Mouse (Mus musculus) MEL (cell line): ENCODE results near the gene Ifng.

Experiments
- CTCF ChIP-seq, 3 experiments: IDR thresholded peaks in 2 of 3; conservative IDR thresholded peaks in 1 of 3; 2 replicates each; pipeline ENCODE4 v1.5.1; 2011 to 2012; ENCODE audit warnings: low read length in 3 of 3, low read depth in 2 of 3, mild to moderate bottlenecking in 2 of 3, improper control_type of control experiment in 1 of 3, inconsistent platforms in 1 of 3, mixed read lengths in 1 of 3, moderate library complexity in 1 of 3; ENCODE audit not compliant: control insufficient read depth in 1 of 3, insufficient read depth in 1 of 3, poor library complexity in 1 of 3, severe bottlenecking in 1 of 3
- ELF1 ChIP-seq: IDR thresholded peaks from 2 replicates; pipeline ENCODE4 v1.6.1; 2014; ENCODE audit warnings: low read depth, mild to moderate bottlenecking, inconsistent platforms, low read length, improper control_type of control experiment, moderate library complexity
- EP300 ChIP-seq, 2 experiments: IDR thresholded peaks; 2 replicates each; pipeline ENCODE4 v1.6.1; 2011; ENCODE audit warnings: improper control_type of control experiment in 2 of 2, low read length in 2 of 2, low read depth in 1 of 2, mild to moderate bottlenecking in 1 of 2
- GATA1 ChIP-seq: IDR thresholded peaks from 2 replicates; pipeline ENCODE4 v1.6.1; 2011; ENCODE audit warnings: low read depth, low read length, improper control_type of control experiment
- MAX ChIP-seq: IDR thresholded peaks from 2 replicates; pipeline ENCODE4 v1.6.1; 2011; ENCODE audit warnings: low read length, improper control_type of control experiment
- MAZ ChIP-seq: IDR thresholded peaks from 2 replicates; pipeline ENCODE4 v1.6.1; 2012; ENCODE audit warnings: low read depth, mild to moderate bottlenecking, inconsistent platforms, low read length, improper control_type of control experiment
- MYC ChIP-seq: IDR thresholded peaks from 2 replicates; pipeline ENCODE4 v1.6.1; 2011; ENCODE audit warnings: low read depth, mild to moderate bottlenecking, low read length, improper control_type of control experiment, moderate library complexity
- NRF1 ChIP-seq: IDR thresholded peaks from 2 replicates; pipeline ENCODE4 v1.6.1; 2014; ENCODE audit warnings: low read depth, mild to moderate bottlenecking, inconsistent platforms, low read length, improper control_type of control experiment, moderate library complexity; ENCODE audit not compliant: poor library complexity, insufficient read depth, severe bottlenecking
- POLR2A ChIP-seq, 2 experiments: IDR thresholded peaks; 2 replicates each; pipeline ENCODE4 v1.6.1; 2011 to 2012; ENCODE audit warnings: low read length in 2 of 2, mild to moderate bottlenecking in 2 of 2, control low read depth in 1 of 2, improper control_type of control experiment in 1 of 2, low read depth in 1 of 2, moderate library complexity in 1 of 2; ENCODE audit not compliant: control insufficient read depth in 1 of 2, insufficient read depth in 1 of 2, poor library complexity in 1 of 2
- TAL1 ChIP-seq: IDR thresholded peaks from 2 replicates; pipeline ENCODE4 v1.6.1; 2012; ENCODE audit warnings: mild to moderate bottlenecking, inconsistent platforms, low read length, moderate library complexity, mixed read lengths
- TBP ChIP-seq: IDR thresholded peaks from 2 replicates; pipeline ENCODE4 v1.8.0; 2011; ENCODE audit warnings: low read depth, low read length, improper control_type of control experiment
- ZNF384 ChIP-seq: IDR thresholded peaks from 2 replicates; pipeline ENCODE4 v1.6.1; 2012; ENCODE audit warnings: low read depth, mild to moderate bottlenecking, inconsistent platforms, low read length, improper control_type of control experiment

DNA sequence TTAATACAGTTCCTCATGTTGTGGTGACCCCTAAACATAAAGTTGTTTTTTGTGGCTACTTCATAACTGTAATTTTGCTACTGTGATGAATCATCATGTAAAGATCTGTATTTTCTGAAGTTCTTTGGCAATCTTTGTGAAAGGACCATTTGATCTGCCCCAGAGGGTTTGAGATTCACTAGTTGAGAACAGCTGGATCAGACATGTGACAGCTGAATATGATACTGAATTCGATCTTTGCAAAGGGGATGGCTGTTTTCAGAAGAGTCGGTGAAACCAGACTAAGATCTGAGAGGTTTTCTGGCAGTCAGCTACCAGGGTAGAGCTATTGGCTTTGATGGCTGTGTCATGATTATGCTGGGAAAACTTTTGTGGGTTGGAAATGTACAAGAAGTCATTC is 10.9 kb downstream of the Ifng start:
- no peak for TF ChIP-seq TAL1
- TF ChIP-seq MYC: no peak
- TF ChIP-seq TBP: no peak
- no peak for TF ChIP-seq CTCF (IDR thresholded peaks at IDR 0.05 in 2 of 3, conservative IDR thresholded peaks at IDR 0.05 in 1 of 3; ENCODE audit: control insufficient read depth in 1 of 3, insufficient read depth in 1 of 3, low read depth in 2 of 3, low read length in 3 of 3, poor library complexity in 1 of 3, severe bottlenecking in 1 of 3)
- TF ChIP-seq ZNF384: no peak
- TF ChIP-seq EP300 (IDR thresholded peaks at IDR 0.05; ENCODE audit: low read depth in 1 of 2, low read length in 2 of 2): no peak
- TF ChIP-seq GATA1: no peak
- TF ChIP-seq MAX: no peak
- no peak for TF ChIP-seq MAZ
- TF ChIP-seq POLR2A (IDR thresholded peaks at IDR 0.05; ENCODE audit: control insufficient read depth in 1 of 2, insufficient read depth in 1 of 2, low read depth in 1 of 2, low read length in 2 of 2, poor library complexity in 1 of 2): no peak
- no peak for TF ChIP-seq NRF1
- no peak for TF ChIP-seq ELF1
